In genomic region chr10:108395647-108396046, GRCm38 (mm10) we compare ENCODE assay signal across 15 mouse cellular contexts.
"Had no signal": no experiment of that assay in that cellular context is flagged by ENCODE, and none has a peak within 500 bp of the region (broad histone marks: within the 10 kb centered on the region; RNA-seq: fewer than 3 reads in every experiment).

No protein-coding gene starts in this region.

- H3K9ac ChIP-seq: intestine, embryonic 15.5 days; liver, embryonic 15.5 days; midbrain, embryonic 12.5 days; neural tube, embryonic 15.5 days had no signal

- H3K27ac ChIP-seq: intestine, embryonic 15.5 days; layer of hippocampus, adult 2 months; limb, embryonic 10.5 days; liver, embryonic 15.5 days; midbrain, embryonic 12.5 days; neural tube, embryonic 15.5 days had no signal

- H3K4me2 ChIP-seq: intestine, embryonic 15.5 days; liver, embryonic 11.5 days; liver, embryonic 15.5 days; midbrain, embryonic 12.5 days; neural tube, embryonic 15.5 days had no signal

- H3K27me3 ChIP-seq: intestine, embryonic 15.5 days; liver, embryonic 15.5 days; midbrain, embryonic 12.5 days; neural tube, embryonic 15.5 days had no signal

- H3K36me3 ChIP-seq: intestine, embryonic 15.5 days; limb, embryonic 10.5 days; liver, embryonic 15.5 days; midbrain, embryonic 12.5 days; neural tube, embryonic 15.5 days had no signal

- H3K4me3 ChIP-seq: intestine, embryonic 15.5 days; layer of hippocampus, adult 2 months; limb, embryonic 10.5 days; liver, embryonic 15.5 days; midbrain, embryonic 12.5 days; neural tube, embryonic 15.5 days had no signal

- DNase-seq: kidney, adult 18-20 months; kidney, postnatal 10 days; kidney, postnatal 4 days; lung, adult 2 months; lung, postnatal 36 days; spleen, adult 18-20 months; thymus, postnatal 36 days had no signal

- ATAC-seq: intestine, embryonic 15.5 days; lung, postnatal 0 days had no signal

- H3K4me1 ChIP-seq: intestine, embryonic 15.5 days; limb, embryonic 10.5 days; liver, embryonic 15.5 days; midbrain, embryonic 12.5 days; neural tube, embryonic 15.5 days had no signal

- H3K9me3 ChIP-seq: intestine, embryonic 15.5 days; limb, embryonic 10.5 days; liver, embryonic 15.5 days; midbrain, embryonic 12.5 days; neural tube, embryonic 15.5 days had no signal
